Mouse (Mus musculus) T-helper 17 cell (primary cell): ENCODE data around the gene Cgas.

Experiments
- in situ Hi-C, 2 experiments: fragments of 300-600 bp; cut with MboI, MseI; formaldehyde crosslinking; loops; 1 replicate in 1 of 2; 2 replicates in 1 of 2; pipeline ENCODE4 v1.15.1; 2025; ENCODE audit warnings: high pct_unique_total_duplicates in 2 of 2

Cgas gene

DNA sequence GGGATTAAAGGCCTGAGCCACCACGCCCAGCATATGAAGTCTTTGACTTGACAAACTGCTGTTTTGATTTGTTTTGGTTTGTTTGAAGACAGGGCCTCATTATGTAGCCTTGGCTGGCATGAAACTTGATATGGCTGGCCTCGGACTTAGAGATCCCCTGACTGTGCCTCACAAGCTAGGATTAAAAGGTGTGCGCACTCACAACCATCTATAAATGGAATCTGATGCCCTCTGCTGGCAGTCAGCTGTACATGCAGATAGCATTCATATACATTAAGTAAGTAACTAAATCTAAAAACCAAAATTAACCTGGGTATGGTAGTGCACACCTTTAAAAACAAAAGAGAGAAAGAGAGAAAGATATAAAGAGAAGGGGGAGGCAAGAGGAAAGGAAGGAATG lies 57.1 kb downstream of the Cgas start:
- in situ Hi-C loops, result no loop called here
